Mouse (Mus musculus) T-helper 1 cell (primary cell): ENCODE results near the gene Cdc14a.

Experiments
- in situ Hi-C: fragments of 300-600 bp; cut with MboI, MseI; formaldehyde crosslinking; loops from one replicate; pipeline ENCODE4 v1.15.1; 2025; ENCODE audit warnings: high pct_unique_total_duplicates

Cdc14a gene

GRCm38 (mm10) chr3:116226915-116227314 is 196.9 kb downstream of the Cdc14a start:
- in situ Hi-C loops: no loop called here
